Mouse (Mus musculus): Measurements from ENCODE around the gene Sppl2a.

- TF ChIP-seq CTCF (IDR thresholded peaks at IDR 0.05; ENCODE audit: extremely low read depth, insufficient read depth, insufficient read length, insufficient replicate concordance) (no peak), POLR2A (IDR thresholded peaks at IDR 0.05; ENCODE audit: low read depth, low read length) (peak; percentile 63)
These were observed 56.9 kb downstream of the Sppl2a start, which contains the start of gene Trpm7 for GRCm38 (mm10) chr2:126875871-126876796.

All from spleen, adult 2 months (tissue).